Mouse (Mus musculus): Measurements from ENCODE around the gene Zfp219.

DNA sequence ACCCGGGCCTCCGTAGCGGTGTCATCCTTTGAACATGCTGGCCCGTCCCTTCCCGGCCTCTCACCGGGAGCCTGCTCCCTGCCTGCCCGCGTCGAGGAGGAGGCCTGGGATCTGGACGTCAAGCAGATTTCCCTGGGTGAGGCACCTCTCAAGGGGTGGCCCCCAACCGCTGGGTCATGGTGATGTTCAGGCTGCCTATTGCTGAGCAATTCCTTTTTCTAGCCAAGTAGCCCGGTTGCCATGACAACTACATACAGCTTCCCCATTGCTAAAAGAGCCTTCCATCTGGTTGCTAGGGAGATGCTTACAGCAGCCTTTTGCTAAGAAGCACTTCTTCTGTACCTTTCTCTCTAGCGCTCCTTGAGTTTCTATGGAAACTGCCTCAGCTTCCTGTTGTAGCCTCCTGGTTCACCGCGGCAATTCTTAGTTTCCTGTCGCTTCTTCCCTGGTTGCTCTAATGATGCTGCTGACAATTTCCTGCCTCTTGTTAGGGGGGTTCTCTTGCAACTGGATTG, 16.5 kb downstream of the Zfp219 start:
- TF ChIP-seq CTCF (IDR thresholded peaks at IDR 0.05; ENCODE audit: insufficient read depth, low read length): no peak
- no peak for TF ChIP-seq POLR2A (IDR thresholded peaks at IDR 0.05; ENCODE audit: borderline replicate concordance, extremely low read depth, low read depth, low read length)
